ENCODE assay signal across 8 mouse cellular contexts in the genomic region with DNA sequence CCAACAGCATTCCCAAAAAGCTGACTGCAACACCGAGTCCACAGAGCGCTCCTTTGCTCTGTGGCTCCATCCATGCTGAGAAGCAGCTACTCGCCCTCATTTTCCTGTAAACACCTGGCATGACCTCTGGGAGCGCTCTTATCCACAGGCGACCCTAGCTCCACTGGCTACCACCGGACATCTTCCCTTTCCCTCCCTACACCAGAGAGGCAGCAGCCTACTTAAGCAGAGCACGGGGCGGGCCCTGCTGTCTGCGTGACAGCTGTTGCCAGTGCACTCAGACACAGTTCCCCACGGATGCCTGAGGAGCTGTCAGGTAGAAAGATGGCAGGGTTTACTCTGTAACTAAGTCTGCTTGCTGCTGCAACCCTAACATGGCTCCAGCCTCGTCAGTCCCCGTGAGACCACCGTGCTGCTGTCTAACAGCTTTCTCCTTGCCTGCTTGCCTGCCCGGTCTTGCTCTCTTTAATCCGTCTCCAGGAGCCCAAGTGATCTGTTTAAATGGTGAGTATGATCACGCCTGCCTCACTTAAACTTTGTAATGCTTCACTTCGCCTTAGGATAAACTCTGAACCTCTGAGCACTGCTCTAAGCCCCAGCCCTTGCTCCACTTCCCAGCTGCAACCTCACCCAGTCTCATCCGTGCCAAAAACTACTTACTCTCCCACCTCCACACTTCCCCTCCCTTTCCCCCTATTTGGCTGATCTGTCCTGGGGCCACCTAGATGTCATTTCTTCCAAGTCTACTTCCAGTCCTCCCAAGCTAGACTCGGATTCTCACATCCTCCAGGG. TPM values are rescaled to one million over a fixed set of nuclear protein-coding genes. Genes with fewer than 3 reads are reported as not detected.
DNase-seq lines count a peak whose midpoint lies in the region.

No protein-coding gene starts in this region.

- no peak overlapping the region for H3K27ac ChIP-seq in limb, embryonic 10.5 days

- 38% methylated on average over 19 of the region's 19 CpGs for WGBS in limb, embryonic 10.5 days

- no peak overlapping the region for H3K4me3 ChIP-seq in limb, embryonic 10.5 days

- DNase-seq in gastrocnemius, postnatal 10 days: peak; percentile 27
- no peak for DNase-seq in gastrocnemius, adult 8-10 months (ENCODE audit: low spot score in 2 of 2)
- DNase-seq in R1 (ENCODE audit: low read depth, low spot score): peak; percentile 76
- DNase-seq in heart, postnatal 4 days: peak; percentile 41
- DNase-seq in limb, embryonic 10.5 days (ENCODE audit: low spot score): peak; percentile 43
- peak; percentile 85 for DNase-seq in retina, postnatal 1 day
- DNase-seq in layer of hippocampus, adult 8-10 months (ENCODE audit: low spot score in 2 of 2): no peak
- no peak for DNase-seq in urinary bladder, postnatal 25 days (ENCODE audit: low spot score)

- H3K36me3 ChIP-seq in limb, embryonic 10.5 days: peaks cover 27% of the 10 kb centered on the region

- H3K9me3 ChIP-seq in limb, embryonic 10.5 days (replicated peaks): no peaks in the 10 kb centered on the region

- no peaks in the 10 kb centered on the region for H3K27me3 ChIP-seq in limb, embryonic 10.5 days (ENCODE audit: low read depth, poor library complexity, severe bottlenecking)

- H3K4me1 ChIP-seq in limb, embryonic 10.5 days: 0 out of 2 replicates have a peak, but pooled peaks cover 3% of the 10 kb centered on the region

RNA-seq across cellular contexts. Expression of a gene that starts 12.3 kb away (rescaled TPM):
- 10 to 100 TPM; 18.4 to 21.2 TPM for total RNA-seq in gastrocnemius, postnatal 10 days (2021)
- 10 to 100 TPM; 26.4 to 36.4 (median 31.5) TPM for total RNA-seq in gastrocnemius, adult 8-10 months (2022)
- 10 to 100 TPM; 23.3 to 24.0 TPM for total RNA-seq in heart, postnatal 4 days (2021)
- 10.8 and 12.7 TPM in 2 replicates for polyA plus RNA-seq in limb, embryonic 10.5 days (2016; fragmentation: Nextera tagmentation; extraction: Ambion mirVana)
- total RNA-seq in layer of hippocampus, adult 8-10 months (2022): 10 to 100 TPM; 45.9 to 51.6 (median 48.9) TPM

RNA-seq across cellular contexts. Expression of a gene that starts 27.1 kb away (rescaled TPM):
- 1 to 10 TPM; 3.9 to 7.5 TPM for total RNA-seq in gastrocnemius, postnatal 10 days (2021)
- total RNA-seq in gastrocnemius, adult 8-10 months (2022): 1 to 10 TPM in 2 of 4 experiments, under 1 TPM in 2; 0.67 to 1.1 (median 0.92) TPM
- 1 to 10 TPM; 6.5 to 6.9 TPM for total RNA-seq in heart, postnatal 4 days (2021)
- 9.4 and 12.7 TPM in 2 replicates for polyA plus RNA-seq in limb, embryonic 10.5 days (2016; fragmentation: Nextera tagmentation; extraction: Ambion mirVana)
- 10 to 100 TPM; 16.6 to 22.6 (median 19.3) TPM for total RNA-seq in layer of hippocampus, adult 8-10 months (2022)

RNA-seq across cellular contexts. Expression of a gene that starts 50.2 kb away (rescaled TPM):
- total RNA-seq in gastrocnemius, postnatal 10 days (2021): not detected
- total RNA-seq in gastrocnemius, adult 8-10 months (2022): not detected
- total RNA-seq in heart, postnatal 4 days (2021): not detected
- 0.65 TPM in 1 of 2 replicates, not detected in the other for polyA plus RNA-seq in limb, embryonic 10.5 days (2016; fragmentation: Nextera tagmentation; extraction: Ambion mirVana)
- total RNA-seq in layer of hippocampus, adult 8-10 months (2022): not detected

Comparison
In these comparisons a context has a peak if more than half of its experiments do, and no peak if none do; other contexts are left out.
1. DNase-seq: peak in gastrocnemius, postnatal 10 days (single experiment), R1 (single experiment), heart, postnatal 4 days (single experiment), limb, embryonic 10.5 days (single experiment) and retina, postnatal 1 day (single experiment); none in gastrocnemius, adult 8-10 months (0 of 2), layer of hippocampus, adult 8-10 months (0 of 2) and urinary bladder, postnatal 25 days (single experiment).